Mouse (Mus musculus) cerebellum, adult 2 months (tissue): Measurements from ENCODE around the gene Smarce1. TPM values are rescaled to one million over a fixed set of nuclear protein-coding genes. Genes with fewer than 3 reads are reported as not detected.

ENCODE experiments used
- DNase-seq, 2 experiments: peaks; one replicate each; pipeline ENCODE4 v3.0.0; 2021
- H3K27ac ChIP-seq: fragments of 200-500 bp; 2 replicates; pipeline ENCODE4 v1.5.1; 2012; ENCODE audit warnings: low read length, control low read depth, inconsistent platforms; ENCODE audit not compliant: insufficient read depth
- H3K27me3 ChIP-seq: fragments of 200-500 bp; 2 replicates; pipeline ENCODE4 v1.6.1; 2012; ENCODE audit warnings: inconsistent platforms, mild to moderate bottlenecking, low read length, moderate library complexity; ENCODE audit not compliant: control insufficient read depth, insufficient read depth
- H3K4me1 ChIP-seq: fragments of 200-500 bp; 2 replicates; pipeline ENCODE4 v1.6.1; 2011; ENCODE audit warnings: low read length; ENCODE audit not compliant: control insufficient read depth, insufficient read depth
- H3K4me3 ChIP-seq: fragments of 200-500 bp; replicated peaks from 2 replicates; pipeline ENCODE3; 2011; ENCODE audit warnings: mild to moderate bottlenecking, low read depth, low read length, control low read depth; ENCODE audit not compliant: insufficient read depth
- CTCF ChIP-seq: fragments of 200-500 bp; IDR thresholded peaks from 2 replicates; pipeline ENCODE4 v1.5.1; 2011; ENCODE audit warnings: low read depth, mild to moderate bottlenecking, control low read depth, low read length, moderate library complexity, borderline replicate concordance; ENCODE audit not compliant: insufficient read depth
- POLR2A ChIP-seq: fragments of 200-500 bp; IDR thresholded peaks from 2 replicates; pipeline ENCODE4 v1.6.1; 2011; ENCODE audit warnings: low read length, control low read depth, borderline replicate concordance; ENCODE audit not compliant: insufficient read depth
- WGBS: fragments of 180-500 bp; shearing (Covaris S2); methylation state at CpG from one replicate; pipeline ENCODE4 v1.1.7; 2018; 5-methylcytosine and 5-hydroxymethylcytosine counted together
- polyA plus RNA-seq: library from polyadenylated mRNA; depleted of rRNA; stranded (reverse); fragments of >200 nt; gene quantifications from 2 replicates; pipeline ENCODE4 v1.2.3, GENCODE M21; 2012; rRNA removed

Smarce1 gene
- polyA plus RNA-seq, 1 experiment = 67.1 TPM

DNA sequence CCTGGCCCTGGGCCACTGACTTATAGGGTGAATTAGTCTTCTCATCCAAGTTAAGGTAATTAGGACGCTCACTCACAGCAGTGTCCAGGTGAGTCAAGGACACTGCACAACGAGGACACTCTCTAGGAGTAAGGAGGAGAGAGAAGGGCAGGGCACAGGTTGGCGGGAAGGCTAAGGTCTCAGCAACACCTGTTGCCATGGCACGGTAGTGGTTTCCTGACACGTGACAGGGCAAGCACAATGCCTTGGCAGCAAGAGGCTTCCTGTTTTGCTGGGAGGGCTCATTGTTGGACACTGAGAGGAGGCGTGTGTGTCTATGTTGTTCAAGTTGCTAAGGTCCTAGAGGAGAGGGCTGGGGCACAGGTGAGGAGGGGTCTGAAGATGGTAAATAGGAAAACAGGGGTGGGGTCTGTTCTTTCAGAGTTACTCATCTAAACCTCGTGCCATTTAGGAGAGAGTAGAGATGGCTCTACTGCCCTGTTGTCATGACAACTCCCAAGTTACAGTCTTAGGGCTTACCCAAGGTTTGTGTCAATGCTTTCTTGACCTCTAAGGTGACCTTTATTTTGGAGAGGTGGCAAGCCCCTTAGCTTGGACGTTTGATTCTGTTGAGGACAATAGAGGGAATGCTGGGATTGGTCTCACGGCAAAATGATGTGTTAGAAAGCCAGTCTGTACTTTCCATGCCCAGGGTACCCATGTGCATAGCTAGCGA lies 67.7 kb downstream of the Smarce1 start:
- H3K4me3 ChIP-seq = no peak overlapping the region
- no peak overlapping the region for H3K27ac ChIP-seq
- 62% methylated on average over 10 of the region's 10 CpGs for WGBS
- H3K27me3 ChIP-seq = no peaks in the 10 kb centered on the region
- TF ChIP-seq CTCF = no peak
- TF ChIP-seq POLR2A = no peak
- DNase-seq = no peak
- H3K4me1 ChIP-seq = no peaks in the 10 kb centered on the region

DNA sequence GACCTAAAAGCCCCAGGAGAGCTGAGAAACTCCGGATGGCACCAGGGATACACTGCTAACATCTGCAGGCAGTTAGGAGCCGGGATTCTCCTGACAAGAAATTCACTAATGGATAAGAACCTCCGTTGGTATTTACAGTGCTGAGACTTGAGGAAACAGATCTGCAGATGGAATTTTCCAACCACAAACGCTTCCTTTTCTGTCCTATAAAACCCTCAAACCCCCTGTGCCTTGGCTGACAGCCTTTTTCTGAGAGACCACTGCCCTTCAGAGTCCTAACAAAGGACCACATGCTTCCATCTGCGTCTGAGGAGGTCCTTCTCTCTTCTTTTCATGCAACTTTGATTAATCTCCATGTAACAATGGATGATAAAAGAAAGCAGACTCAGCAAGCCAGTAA lies 69.2 kb downstream of the Smarce1 start:
- TF ChIP-seq CTCF (no peak), POLR2A (no peak)
- DNase-seq = no peak
- Histone ChIP-seq H3K27ac (no peak overlapping the region), H3K27me3 (no peaks in the 10 kb centered on the region), H3K4me1 (no peaks in the 10 kb centered on the region), H3K4me3 (no peak overlapping the region)
- WGBS = 53% methylated on average over 5 of the region's 5 CpGs

DNA sequence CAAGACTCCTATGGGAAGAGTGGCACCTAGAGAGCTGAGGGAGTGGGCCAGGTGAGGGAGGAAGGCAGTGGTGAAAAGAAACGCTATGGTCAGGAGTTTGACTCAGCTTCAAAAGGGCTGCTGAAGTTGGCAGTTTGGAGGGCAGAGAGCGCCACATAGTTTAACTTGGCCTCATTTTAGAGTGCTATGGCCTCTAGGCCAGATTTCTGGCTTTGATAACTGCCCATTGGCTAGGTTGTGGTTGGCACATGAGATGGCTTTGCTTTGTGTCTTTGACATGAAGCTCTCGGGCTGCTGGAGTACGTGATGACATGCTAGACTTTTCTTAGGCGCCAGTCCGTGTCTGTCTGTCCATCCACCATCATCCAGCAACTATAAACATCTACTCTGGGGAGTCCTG lies 70.6 kb downstream of the Smarce1 start:
- 77% methylated on average over 6 of the region's 6 CpGs for WGBS
- Histone ChIP-seq H3K27ac (no peak overlapping the region), H3K27me3 (no peaks in the 10 kb centered on the region), H3K4me1 (no peaks in the 10 kb centered on the region), H3K4me3 (no peak overlapping the region)
- TF ChIP-seq CTCF (no peak), POLR2A (no peak)
- no peak for DNase-seq

Other genes starting within 250 kb of the Smarce1 start
- 1.2 and 2.1 TPM in 2 replicates for gene Gjd3, start 248.0 kb downstream of the Smarce1 start, polyA plus RNA-seq
- 0.11 and 0.25 TPM in 2 replicates for gene Top2a, start 206.8 kb downstream of the Smarce1 start, polyA plus RNA-seq
- 26.2 and 28.6 TPM in 2 replicates for gene Igfbp4, start 189.8 kb downstream of the Smarce1 start, polyA plus RNA-seq
- 0.18 and 0.25 TPM in 2 replicates for gene Tns4, start 141.7 kb downstream of the Smarce1 start, polyA plus RNA-seq
- 0.11 and 0.30 TPM in 2 replicates for gene Ccr7, start 75.9 kb downstream of the Smarce1 start, polyA plus RNA-seq
- gene Krt222, start 13.1 kb upstream of the Smarce1 start, polyA plus RNA-seq = 37.8 and 39.9 TPM in 2 replicates
- gene Krt24, start 54.2 kb upstream of the Smarce1 start, polyA plus RNA-seq = 0.44 and 0.65 TPM in 2 replicates
- gene Krt25, start 91.9 kb upstream of the Smarce1 start, polyA plus RNA-seq = 7.0 and 7.2 TPM in 2 replicates
- gene Krt26, start 106.9 kb upstream of the Smarce1 start, polyA plus RNA-seq = 0.14 and 0.15 TPM in 2 replicates
- gene Krt27, start 120.1 kb upstream of the Smarce1 start, polyA plus RNA-seq = not detected in 2 replicates
- gene Krt28, start 143.9 kb upstream of the Smarce1 start, polyA plus RNA-seq = 2.5 and 2.6 TPM in 2 replicates
- gene Krt10, start 158.3 kb upstream of the Smarce1 start, polyA plus RNA-seq = 11.9 and 12.6 TPM in 2 replicates
- 0.11 TPM in 1 of 2 replicates, not detected in the other for gene Krt12, start 191.2 kb upstream of the Smarce1 start, polyA plus RNA-seq
- gene Krt20, start 207.1 kb upstream of the Smarce1 start, polyA plus RNA-seq = not detected in 2 replicates